Mouse (Mus musculus) kidney, adult 11 months (tissue): ENCODE data around the gene Coro1b.

Source experiments
- DNase-seq: peaks from one replicate; pipeline ENCODE4 v3.0.0; 2022

Coro1b gene

DNA sequence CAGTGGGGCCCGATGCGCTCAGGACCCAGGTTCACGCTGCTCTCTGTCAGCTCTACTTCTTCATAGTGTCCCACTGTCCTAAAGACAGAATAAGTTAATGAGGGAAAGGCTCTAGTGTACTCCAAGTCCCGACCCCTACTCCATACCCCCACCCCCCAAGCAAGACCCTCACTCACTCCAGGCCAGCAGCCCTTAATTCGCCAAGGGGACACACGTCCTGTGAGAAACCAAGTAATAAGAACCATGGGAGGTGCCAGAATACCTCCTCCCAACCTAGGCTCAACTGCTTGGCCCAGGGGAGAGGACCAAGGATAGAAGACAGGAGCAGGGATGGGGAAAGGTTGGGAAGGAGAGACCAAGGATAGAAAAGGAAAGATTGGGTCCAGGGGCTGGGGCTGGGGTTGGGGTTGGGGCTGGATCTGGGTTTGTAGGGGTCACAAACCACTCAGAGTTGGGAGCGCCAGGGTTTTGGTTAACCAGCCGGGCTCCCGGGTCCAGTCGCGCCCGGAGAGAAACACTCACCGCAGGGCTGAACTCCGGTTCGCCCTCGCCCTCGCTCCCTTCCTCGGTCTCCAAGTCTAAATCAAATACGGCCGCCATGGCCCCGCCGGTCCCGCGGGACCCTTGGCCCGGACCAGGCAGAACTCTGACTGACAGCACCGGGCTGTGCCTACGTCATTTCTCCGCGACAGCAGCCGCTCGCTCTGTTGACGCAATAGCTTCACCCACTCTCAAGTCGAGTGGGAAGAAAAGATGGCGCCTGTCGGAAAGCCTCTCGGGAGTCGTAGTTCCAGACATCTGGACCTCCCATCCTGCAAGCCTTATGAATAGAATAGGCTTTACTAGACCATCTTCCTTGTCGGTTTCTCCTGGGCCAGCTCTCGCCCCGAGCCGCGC is 14.5 kb downstream of the Coro1b start, which contains the start of gene Rps6kb2:
Gene Rps6kb2, minus strand, starts transcription at position 709 of the 897 bp plus-strand sequence.
- DNase-seq: peak; percentile 98

DNA sequence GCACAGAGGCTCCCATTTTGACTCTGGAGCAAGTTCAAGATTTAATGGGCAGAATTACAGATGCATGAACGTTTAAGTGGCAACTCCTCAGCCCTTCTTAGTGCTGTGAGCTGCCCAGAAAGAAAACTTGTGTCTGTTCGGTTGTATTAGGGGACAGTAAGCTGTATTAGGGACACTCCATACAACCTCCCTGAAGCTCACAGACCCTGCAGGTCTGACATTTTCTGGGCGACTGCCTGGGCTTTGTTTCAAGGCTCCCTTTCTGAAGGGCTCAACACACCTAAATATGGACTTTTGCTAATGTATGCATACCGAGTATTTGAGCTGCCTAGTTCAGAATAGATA is 15.1 kb downstream of the Coro1b start:
- DNase-seq: no peak

DNA sequence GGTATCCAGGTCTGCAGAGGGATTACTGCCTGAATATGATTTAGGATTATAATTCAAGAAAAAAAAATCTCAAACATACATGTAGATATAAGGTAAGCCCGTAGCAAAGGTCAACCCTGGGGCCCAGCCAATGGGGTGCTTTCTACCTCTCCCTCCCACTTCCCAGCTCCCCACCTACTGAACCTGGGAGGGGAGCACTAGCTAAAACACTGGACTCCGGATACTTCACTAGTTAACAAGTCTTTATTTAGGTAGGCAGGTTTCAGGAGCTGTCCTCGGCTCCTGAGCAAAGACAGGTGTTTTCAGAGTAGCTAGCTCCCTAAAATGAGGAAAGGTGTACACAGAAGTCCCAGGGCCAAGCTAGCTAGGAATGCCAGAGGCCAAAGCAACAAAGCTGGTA is 15.7 kb downstream of the Coro1b start:
- no peak for DNase-seq

DNA sequence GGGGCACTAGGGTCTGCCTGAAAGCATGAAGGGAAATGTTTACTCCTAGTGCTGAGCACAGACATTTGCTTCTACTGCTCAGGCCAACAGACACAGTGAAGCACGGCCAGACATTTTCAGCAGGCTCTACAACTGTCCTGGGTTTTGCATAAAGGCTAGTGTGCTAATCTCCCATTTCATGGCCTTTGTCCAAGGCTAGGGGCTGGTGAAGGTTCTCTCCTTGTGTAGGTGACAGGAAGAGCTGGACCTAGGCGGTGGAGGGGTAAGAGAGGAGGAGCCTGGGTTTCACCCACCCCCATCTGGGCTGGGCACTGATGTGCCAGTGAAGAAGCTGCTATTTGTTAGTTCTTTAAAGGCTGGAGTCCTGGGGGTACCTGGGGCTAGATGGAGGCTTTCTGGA is 16.3 kb downstream of the Coro1b start:
- DNase-seq: no peak

DNA sequence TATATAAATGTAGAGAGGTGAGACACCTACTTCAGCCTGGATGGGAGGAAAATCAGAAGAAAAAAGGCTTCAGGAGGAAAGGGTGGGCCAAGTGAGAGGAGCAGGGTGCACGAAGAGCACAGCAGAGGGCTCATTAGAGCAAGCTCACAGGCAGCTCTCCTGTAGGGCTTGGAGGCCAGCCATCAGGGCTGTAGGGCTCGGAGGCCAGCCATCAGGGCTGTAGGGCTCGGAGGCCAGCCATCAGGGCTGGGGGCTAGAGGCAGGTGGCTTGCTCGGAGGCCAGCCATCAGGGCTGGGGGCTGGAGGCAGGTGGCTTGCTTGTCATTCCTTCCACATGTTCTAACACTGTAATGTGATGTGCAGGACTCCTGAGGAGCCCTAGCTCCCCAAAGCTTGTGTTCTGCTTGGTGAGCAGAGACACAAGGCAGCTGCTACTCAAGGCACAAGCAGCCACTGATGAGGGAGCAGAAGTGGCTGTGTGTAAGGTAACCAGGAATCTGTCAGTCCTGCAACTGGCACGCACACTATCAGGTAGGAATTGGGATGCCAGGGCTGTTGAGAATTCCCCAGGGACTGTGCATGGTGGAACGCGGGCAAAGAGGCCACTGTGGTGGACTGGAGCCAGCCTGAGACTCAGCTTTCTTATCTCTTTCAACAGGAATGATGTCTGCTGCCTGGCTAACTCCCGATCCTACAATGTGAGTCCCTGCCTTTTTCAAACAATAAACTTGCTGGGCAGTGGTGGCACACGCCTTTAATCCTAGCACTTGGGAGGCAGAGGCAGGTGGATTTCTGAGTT is 18.5 kb downstream of the Coro1b start:
- DNase-seq: no peak

DNA sequence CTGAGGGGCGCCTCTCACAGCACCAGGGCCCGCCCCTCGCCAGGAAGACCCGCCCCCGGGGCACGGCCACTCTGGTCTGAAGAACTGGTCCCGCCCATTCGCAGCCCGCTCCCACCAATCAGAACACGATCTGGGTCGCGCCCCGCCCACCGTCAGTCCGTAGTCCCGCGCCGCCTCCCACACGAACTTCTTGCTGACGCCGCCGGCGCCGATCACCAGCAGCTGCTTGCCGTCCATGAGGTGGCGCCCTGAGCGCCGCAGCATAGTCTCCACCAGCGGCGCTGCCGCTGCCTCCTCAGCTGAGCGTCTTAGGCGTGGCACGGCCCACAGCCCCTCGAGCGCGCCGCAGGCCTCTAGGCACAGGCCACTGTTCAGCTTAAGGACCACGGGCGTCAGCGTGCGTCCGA is 21.0 kb downstream of the Coro1b start:
- peak; percentile 99 for DNase-seq

DNA sequence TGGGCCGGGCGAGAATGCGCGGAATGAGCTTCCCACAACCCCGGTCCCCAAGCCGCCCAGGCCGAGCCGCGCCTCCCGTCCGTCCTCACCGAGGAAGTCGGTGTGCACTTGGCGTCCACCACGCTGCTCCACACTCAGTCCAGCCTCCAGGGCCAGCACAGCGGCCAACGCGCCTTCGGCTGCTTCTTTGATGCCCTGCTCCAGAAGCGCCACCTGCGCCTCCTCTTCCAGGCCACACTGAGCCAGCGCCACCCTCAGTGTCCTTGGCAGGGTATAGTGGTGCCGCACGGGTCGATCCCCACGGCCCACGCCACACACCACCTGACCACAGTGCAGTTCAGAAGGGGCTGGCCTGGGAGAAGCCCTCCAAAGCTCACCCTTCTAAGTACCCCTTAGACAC is 21.4 kb downstream of the Coro1b start:
- DNase-seq: no peak

DNA sequence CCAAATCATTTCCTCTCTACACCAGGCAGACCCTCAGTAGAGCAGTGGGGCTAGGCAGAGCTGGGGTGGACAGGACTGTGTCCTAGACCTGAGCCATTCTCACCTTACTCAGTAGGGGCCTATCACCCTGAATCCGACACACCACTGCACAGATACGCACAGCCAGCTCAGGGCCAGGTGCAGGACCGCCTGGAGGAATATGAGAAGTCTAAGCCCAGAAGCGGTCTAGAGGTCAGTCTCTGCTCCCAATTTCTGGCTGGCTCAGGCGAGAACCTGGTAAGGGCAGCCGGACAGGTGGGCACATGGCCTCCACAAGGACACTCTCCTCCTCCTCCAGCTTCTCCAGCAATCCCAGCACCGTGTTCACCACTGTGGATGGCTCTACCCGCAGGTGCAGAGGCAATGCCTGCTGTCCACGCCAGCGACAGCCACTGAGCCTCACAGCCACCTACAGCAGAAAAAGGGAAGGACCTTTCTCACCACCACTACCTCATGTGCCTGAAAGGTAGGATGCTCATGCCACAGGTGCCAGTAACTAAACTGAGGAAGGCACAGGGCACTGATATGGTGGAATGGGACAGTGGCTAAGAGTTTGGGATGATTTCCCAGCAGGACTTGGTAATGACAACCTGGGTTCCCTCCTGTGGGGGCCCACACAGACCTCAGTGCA is 22.4 kb downstream of the Coro1b start:
- DNase-seq: no peak

DNA sequence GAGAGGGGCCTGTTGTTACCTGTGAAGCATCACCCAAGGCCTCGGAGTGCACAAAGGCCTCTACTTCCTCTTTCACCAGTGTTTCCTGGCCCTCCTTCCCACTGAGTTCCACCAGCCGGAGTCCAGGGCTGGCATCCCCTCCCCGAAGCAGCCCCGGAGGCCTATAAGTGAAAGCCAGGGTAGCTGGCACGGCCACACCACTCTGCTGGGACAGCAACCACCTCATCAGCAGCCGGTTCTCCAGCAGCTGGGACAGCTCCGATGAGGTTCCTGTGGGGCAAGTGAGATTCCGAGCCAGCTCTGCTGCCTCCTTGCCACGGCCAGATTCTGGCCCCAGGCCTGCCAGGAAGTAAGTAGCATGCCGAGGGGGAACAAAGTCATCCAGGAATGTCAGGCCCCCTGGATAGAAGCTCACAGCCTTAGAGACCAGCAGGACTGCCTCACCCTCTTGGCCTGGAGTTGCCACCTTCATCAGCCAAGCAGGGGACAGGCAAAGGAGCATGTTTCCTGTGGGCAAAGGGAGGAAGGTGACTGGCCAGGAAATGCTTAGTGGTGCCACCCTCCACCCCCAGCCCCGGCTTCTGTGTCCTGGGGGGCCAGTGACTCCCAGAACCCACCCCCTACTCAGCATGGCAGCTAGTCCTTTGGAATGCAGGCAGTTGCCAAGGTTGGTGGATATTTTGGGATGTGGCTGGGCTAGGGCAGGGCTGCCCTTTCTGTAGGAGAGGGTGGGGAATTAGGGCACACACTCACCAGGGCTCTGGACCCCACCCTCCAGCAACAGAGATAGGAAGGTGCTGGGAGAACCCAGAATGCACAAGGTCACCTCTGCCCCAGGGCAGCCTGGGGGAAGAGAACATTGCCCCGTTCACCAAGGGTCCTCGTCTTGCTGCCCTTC is 23.2 kb downstream of the Coro1b start:
- no peak for DNase-seq

DNA sequence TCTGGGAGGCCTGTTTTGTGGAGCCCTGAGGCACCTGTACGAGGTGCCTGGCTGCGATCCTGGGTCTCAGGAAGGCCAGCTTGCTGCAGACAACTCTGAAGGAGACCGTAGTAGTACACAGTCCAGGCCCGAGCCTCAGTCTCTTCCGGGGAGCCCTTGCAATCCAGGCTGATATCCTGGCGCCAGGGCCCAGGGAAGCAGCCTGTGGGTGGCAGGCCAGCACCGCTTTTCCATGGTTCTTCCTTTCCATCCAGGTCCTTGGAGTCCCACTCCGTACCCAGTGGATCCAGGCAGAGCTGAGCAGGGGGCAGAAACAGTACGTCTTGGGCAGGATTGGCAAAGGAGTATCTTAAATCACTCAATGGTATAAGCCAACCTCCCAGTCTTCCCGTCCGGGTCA is 24.5 kb downstream of the Coro1b start:
- no peak for DNase-seq

DNA sequence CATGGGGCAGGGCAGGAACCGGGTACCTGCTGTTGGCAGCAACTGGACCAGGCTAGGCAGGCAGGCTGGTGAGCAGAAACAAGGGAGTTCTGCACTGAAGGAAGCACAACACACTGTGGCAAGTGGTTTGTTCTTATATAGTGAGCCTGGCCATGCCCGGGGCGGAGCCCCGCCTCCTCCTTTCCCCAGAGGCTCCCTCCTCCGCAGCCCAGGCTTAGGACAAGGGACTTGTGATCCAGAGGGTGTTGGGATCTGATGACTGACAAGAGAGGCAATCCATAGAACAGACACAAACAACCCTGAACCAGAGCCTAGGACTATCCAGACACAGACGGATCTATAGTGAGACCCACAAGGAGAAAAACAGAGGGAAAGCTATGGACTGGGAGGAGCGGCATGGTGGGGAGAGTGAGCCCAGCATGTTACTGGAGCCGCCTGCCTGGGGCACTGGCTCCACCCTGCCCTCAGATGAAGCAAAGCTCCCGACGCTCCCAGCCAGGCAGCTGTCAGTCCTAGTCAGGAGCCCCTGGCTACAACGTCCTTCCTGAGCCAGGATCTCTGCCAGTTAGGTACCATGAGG is 27.0 kb downstream of the Coro1b start, which contains the start of gene Carns1:
Gene Carns1, minus strand, starts transcription at position 112 of the 580 bp plus-strand sequence.
- DNase-seq: no peak

DNA sequence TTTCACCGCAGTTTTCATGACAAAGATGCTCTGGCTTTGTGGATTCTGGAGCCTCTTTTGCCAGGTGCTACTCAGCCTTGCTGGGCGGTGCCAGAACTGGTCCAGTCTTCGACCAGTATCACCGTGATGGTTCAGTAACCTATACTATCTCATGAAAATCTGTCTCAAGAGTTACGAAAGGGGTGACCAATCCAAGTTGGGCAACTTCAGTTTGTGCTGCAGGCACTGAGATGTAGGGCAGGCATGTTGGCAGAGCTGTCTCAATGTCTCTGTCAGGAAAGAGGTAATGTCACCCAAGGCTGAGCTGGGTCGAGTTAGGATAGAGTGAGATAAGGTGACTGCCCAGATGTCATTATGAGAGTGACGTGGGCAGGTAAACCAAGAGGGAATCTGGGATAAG is 32.0 kb downstream of the Coro1b start:
- DNase-seq: no peak

DNA sequence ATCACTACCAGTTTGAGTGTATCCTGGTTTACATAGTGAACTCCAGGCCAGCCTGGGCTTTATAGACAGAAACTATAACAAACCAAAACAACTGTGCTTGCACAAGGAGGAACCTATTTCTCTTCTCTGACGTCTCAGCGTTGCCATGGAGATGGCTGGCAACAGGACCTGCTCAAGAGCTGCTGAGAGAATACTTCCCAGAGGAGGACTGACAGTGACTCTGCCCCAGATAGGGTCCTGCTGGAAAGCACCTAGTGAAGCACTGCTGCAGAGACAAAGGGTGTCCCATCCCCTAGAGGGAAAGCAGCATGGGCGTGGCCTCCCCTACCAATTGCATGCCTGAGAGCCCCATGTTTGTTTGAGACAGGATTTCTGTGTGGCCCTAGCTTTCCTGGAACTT is 33.5 kb downstream of the Coro1b start:
- DNase-seq: no peak

DNA sequence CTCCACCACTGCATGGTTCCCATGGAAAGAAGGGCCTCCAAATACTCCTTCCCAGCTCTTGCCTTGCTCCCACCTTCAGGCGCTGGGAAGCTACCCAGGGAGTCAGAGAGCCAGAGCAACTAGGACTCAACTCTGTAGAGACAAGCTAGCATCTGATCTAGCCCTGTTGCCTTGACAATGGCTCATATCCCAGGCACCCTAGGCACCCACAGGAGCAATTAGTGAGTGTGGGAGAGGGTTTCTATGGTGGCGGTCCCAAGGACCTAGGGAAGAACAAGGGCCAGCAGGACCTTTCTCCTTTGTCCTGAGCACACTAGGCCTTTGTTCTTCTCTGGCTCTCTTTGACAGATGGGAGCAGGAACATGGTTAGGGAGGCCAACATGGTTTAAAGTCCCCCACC is 35.3 kb downstream of the Coro1b start:
- no peak for DNase-seq

DNA sequence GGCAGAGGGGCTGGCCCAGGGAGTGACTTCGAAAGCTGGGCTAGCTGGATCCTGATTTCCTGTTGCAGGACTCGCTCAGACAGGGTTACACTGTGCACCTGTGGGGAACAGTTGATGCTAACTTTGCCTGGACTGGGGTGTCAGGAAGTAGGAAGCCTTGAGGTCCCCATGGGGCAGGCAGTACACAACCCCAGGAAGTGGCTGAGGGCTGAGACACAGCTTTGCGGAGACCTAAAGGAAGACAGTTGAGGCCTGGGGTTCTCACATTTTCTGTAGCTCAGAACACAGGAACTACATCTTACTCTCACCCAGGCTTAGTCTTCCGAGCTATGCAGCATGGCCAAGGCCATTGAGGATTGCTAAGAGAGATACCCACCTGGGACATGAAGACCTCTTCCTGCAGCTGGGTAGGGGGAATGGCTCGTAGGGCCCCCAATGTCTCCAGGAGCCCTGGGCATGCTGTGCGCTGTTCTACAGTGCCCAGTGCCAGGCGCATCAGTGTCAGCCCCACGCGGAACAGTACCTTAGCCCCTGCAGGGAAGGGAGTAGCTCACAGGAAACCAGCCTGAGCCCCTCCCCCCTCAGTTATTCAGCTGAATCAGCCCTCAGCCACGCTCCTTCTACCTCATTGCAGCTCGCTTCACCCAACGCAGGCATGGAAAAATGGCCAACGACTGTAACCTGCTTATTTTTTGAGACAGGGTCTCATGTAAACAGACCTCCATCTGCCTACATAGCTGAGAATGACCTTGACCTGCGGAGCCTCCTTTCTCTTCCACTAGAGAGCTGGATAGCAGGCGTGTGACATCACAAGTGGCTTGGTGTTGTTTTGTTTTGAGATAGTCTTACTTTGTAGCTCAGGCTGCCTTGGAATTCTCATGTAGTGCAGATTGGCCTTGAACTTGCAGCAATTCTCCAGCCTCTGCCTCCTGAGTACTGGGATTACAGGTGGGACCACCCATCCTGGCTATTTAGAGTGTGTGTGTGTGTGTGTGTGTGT is 36.9 kb downstream of the Coro1b start:
- no peak for DNase-seq

DNA sequence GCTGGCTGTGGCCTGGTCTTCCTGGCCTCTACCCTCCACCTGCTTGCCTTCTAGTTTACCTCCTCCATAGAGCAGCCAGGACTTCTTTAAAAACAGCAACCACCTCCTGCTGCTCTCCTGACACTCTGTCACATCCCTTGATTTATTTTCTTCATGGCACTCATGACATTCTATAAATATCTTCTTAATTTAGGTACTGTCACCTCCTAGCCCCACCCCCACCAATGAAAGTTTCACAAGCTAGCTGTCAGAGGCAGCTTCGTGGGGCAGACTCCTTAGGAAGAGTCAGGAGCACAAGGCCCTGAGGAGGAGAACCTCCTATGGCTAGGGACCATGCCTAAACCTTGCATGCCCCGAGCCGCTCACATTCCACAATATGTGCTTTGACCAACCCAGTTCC is 38.9 kb downstream of the Coro1b start:
- DNase-seq: no peak

DNA sequence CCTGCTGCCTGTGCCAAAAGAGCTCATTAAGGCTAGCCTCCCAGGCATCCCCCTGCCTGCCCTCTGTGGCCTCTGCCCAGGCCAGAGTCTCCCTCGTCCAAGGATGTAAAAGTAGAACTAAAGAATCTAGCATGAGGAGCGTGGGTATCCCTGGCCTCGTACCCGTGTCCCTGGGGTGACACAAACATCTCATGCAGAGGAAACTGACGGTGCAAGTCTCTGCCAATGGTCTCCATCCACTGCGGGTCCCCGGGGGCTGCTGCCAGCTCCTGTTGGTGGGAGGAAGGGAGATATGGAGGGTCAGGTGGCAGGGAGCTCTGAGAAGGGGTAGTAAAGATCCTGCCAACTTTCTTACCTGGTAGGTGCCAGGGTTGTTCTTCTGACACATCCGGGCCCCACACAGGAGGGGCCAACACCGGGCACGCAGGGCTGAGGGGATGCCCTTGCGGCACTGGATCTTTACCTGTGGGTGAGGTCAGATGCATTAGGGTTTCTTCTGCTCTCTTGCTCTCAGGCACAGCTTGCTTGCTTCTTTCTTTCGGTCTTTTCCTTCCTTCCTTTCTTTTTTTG is 40.7 kb downstream of the Coro1b start:
- no peak for DNase-seq

DNA sequence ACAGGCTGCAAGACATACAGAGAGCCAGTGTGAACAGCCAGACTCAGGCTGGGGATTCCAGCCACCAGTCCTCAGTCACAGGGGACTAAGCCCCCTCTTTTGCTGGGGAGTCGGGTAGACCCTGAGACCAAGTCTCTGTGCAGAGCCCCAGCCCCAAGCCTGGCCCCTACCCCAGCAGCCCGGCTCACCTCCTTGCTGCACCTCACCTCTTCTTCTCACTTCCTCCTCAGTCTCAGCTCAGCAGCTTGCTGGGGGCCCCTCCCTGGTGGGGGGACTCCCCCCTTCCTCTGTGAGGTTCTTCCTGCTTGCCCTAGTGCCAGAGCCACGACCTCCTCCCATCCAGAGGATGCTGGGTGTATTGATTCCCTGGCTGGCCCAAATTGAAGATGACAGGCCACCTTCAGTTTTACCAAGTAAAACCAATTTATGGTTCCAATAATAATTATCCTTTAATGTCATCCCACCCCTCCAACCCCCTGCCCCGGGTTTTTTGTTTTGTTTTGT is 42.5 kb downstream of the Coro1b start, which contains the start of gene Tbc1d10c:
Gene Tbc1d10c, minus strand, starts transcription at position 454 of the 504 bp plus-strand sequence.
- DNase-seq: no peak

DNA sequence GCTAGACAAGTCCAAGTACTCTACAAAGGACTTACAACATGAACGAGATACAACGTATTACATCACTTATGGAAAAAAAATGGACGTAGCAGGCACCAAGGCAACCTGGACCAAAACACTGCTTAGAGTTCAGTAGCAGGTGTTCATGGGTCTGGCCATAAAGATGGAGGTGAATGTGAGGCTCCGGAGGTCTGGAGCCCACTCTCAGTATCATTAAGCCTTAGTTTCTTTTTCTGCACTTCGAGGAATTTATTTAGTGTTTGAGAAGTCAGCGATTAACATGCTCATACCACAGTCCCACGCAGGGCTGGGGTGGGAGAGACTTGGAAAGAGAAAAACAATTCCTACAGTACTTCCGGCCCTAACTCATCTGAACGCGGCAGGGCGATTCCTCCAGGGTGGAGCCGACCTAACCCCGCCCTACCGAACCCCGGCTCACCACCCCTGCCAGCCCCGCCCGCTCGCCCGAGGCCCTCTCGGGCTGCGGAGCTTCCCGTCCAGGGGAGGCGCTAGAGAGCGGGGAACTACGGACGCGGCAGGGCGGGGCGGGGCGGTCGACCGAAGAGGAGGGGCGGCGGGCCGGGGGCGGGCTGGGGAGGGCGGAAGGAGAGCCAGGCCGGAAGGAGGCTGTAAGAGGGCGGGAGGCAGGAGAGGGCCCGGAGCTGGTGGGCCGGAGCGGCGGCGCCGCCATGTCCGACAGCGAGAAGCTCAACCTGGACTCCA is 43.3 kb downstream of the Coro1b start, which contains the start of gene Ppp1ca:
Gene Ppp1ca, plus strand, starts transcription at position 538 of the 723 bp plus-strand sequence.
- peak; percentile 91 for DNase-seq
